Mouse (Mus musculus) lung, adult 10 weeks (tissue): ENCODE results near the gene Wdfy2. TPM values are rescaled to one million over a fixed set of nuclear protein-coding genes. Genes with fewer than 3 reads are reported as not detected.

ENCODE experiments used
- polyA plus RNA-seq: library from polyadenylated mRNA; stranded (reverse); fragments of 350-450 nt; fragmentation: Illumina TruSeq; extraction: RNeasy Lipid Tissue Mini Kit (QIAGEN cat#74804); gene quantifications from one replicate; pipeline ENCODE4 v1.2.3, GENCODE M21; 2014; ENCODE audit warnings: low read depth, low replicate concordance; ENCODE audit not compliant: insufficient read depth

The Wdfy2 gene
- 4.3 TPM for polyA plus RNA-seq

DNA sequence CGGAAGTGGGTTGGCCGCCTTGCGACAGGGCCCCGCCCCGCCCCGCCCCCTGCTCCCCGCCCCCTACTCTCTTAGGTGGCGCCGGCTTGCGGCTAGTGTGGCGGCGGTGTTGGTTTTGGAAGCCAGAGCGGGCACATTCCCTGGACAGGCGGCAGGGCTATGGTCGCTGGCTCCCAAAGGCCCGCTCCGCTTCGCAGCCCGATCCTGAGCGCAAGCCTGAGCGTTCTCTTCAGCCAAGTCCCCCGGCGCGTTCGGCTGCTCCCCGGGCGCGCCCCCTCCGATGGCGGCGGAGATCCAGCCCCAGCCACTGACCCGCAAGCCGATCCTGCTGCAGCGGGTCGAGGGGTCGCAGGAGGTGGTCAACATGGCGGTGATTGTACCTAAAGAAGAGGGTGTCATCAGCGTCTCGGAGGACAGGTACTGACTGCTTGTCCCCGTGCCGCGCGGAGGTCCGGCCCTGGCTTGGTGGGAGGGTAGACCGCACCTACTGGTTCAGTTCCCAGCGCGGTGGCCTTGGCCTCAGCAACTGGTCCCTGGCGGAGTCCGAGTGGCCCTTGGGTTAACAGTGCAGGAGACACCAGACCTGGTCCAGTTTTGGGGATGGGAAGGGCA lies at the start of gene Wdfy2:
TSS of gene Wdfy2 (plus strand) at position 38 of the 612 bp plus-strand sequence.

GRCm38 (mm10) chr14:62984410-62984809 lies 146.9 kb downstream of the Wdfy2 start, which contains the start of gene Defb48:
Defb48 (minus strand) TSS chr14:62984510.

GRCm38 (mm10) chr14:62997777-62998176 lies 160.3 kb downstream of the Wdfy2 start, which contains the start of gene Defb47:
Defb47 (plus strand) TSS chr14:62998077.

Other genes with a start within 250 kb of the Wdfy2 start
- gene Serpine3, start 174.0 kb upstream of the Wdfy2 start, polyA plus RNA-seq = not detected
- gene Ints6, start 76.5 kb upstream of the Wdfy2 start, polyA plus RNA-seq = 6.4 TPM
- not detected for gene Defb48, start 146.8 kb downstream of the Wdfy2 start, polyA plus RNA-seq
- not detected for gene Defb47, start 160.4 kb downstream of the Wdfy2 start, polyA plus RNA-seq
- not detected for gene Defb43, start 174.1 kb downstream of the Wdfy2 start, polyA plus RNA-seq
- gene Defb42, start 209.3 kb downstream of the Wdfy2 start, polyA plus RNA-seq = 0.61 TPM
- not detected for gene Defb30, start 212.3 kb downstream of the Wdfy2 start, polyA plus RNA-seq